Mouse (Mus musculus): Measurements from ENCODE around the gene Prr15l.

- TF ChIP-seq POLR2A (IDR thresholded peaks at IDR 0.05; ENCODE audit: low read depth, low read length), result no peak
- TF ChIP-seq CTCF (IDR thresholded peaks at IDR 0.05; ENCODE audit: extremely low read depth, insufficient read depth, insufficient read length, insufficient replicate concordance), result no peak
Measured at GRCm38 (mm10) chr11:96919003-96919402, 8.9 kb upstream of the Prr15l start.

All from spleen, adult 2 months (tissue).